Mouse (Mus musculus) layer of hippocampus, adult 8-10 months (tissue): ENCODE data around the gene Hist1h1t. TPM values are rescaled to one million over a fixed set of nuclear protein-coding genes. Genes with fewer than 3 reads are reported as not detected.
"Not testable (repeated sequence)": the region's sequence is repeated elsewhere in the genome, so short reads cannot be mapped to it uniquely, and the experiment has no call there.

Experiments
- DNase-seq, 2 experiments: peaks; one replicate each; pipeline ENCODE4 v3.0.0; 2022; ENCODE audit warnings: low spot score in 2 of 2
- total RNA-seq, 4 experiments: library from RNA; stranded (reverse); gene quantifications; 2 replicates each; pipeline ENCODE4 v1.2.4; 2022

Hist1h1t gene
- total RNA-seq: under 1 TPM in 1 of 4 experiments, not detected in 3; 0.50 TPM

- DNase-seq: no peak
Measured at GRCm38 (mm10) chr13:23695514-23695913, at the start of gene Hist1h1t. Hist1h1t (plus strand) TSS chr13:23695814.

GRCm38 (mm10) chr13:23659636-23660366 is 35.8 kb upstream of the Hist1h1t start:
- DNase-seq: no peak

GRCm38 (mm10) chr13:23662536-23662935 is 33.1 kb upstream of the Hist1h1t start:
- no peak for DNase-seq

GRCm38 (mm10) chr13:23681990-23682582 is 13.5 kb upstream of the Hist1h1t start:
- no peak for DNase-seq

GRCm38 (mm10) chr13:23682623-23682946 is 13.0 kb upstream of the Hist1h1t start:
- DNase-seq: no peak

GRCm38 (mm10) chr13:23682947-23683754 is 12.5 kb upstream of the Hist1h1t start:
- DNase-seq: not testable (repeated sequence)

GRCm38 (mm10) chr13:23683755-23684281 is 11.8 kb upstream of the Hist1h1t start, which contains the start of the genes Hist1h2ac and Hist1h2bc:
Hist1h2ac (minus strand) TSS chr13:23683948.
Hist1h2bc (plus strand) TSS chr13:23684199.
- peak; percentile 89 to 91 for DNase-seq

GRCm38 (mm10) chr13:23684295-23684945 is 11.2 kb upstream of the Hist1h1t start:
- peak in 1 of 2 experiments; percentile 20 for DNase-seq

GRCm38 (mm10) chr13:23685121-23685861 is 10.3 kb upstream of the Hist1h1t start:
- DNase-seq: no peak

GRCm38 (mm10) chr13:23685966-23686365 is 9.6 kb upstream of the Hist1h1t start:
- no peak for DNase-seq

- DNase-seq: no peak
Measured at GRCm38 (mm10) chr13:23687181-23687580, 8.4 kb upstream of the Hist1h1t start.

GRCm38 (mm10) chr13:23687907-23688306 is 7.7 kb upstream of the Hist1h1t start:
- no peak for DNase-seq

- DNase-seq: no peak
Measured at GRCm38 (mm10) chr13:23688956-23689355, 6.7 kb upstream of the Hist1h1t start.

GRCm38 (mm10) chr13:23689459-23689858 is 6.2 kb upstream of the Hist1h1t start:
- DNase-seq: no peak

- no peak for DNase-seq
Measured at GRCm38 (mm10) chr13:23693856-23694440, 1.7 kb upstream of the Hist1h1t start.

GRCm38 (mm10) chr13:23694956-23695355 is 658 bp upstream of the Hist1h1t start:
- DNase-seq: no peak

- no peak for DNase-seq
Measured at GRCm38 (mm10) chr13:23696061-23696474, 454 bp downstream of the Hist1h1t start.

- no peak for DNase-seq
Measured at GRCm38 (mm10) chr13:23697491-23698299, 2.1 kb downstream of the Hist1h1t start.

- DNase-seq: peak; percentile 98 to 99
Measured at GRCm38 (mm10) chr13:23698300-23698693, 2.7 kb downstream of the Hist1h1t start, which contains the start of gene Hist1h4c. Hist1h4c (minus strand) TSS chr13:23698454.
